Mouse (Mus musculus) forelimb bud, embryonic 11.5 days (tissue): ENCODE results near the gene Xndc1.
A peak's percentile ranks its signal among the peaks of the same experiment; 100 is the strongest.

ENCODE experiments used
- DNase-seq: peaks from one replicate; pipeline ENCODE4 v3.0.0-alpha.2; 2012; ENCODE audit warnings: low read depth, low spot score

The Xndc1 gene

GRCm38 (mm10) chr7:102081784-102082183 lies 16.5 kb downstream of the Xndc1 start:
- no peak for DNase-seq

GRCm38 (mm10) chr7:102082816-102083215 lies 17.5 kb downstream of the Xndc1 start, which contains the start of gene Trpc2:
Gene Trpc2 (plus strand): TSS chr7:102083116.
- DNase-seq: no peak

- no peak for DNase-seq
These were observed 18.9 kb downstream of the Xndc1 start for GRCm38 (mm10) chr7:102084041-102084696.

GRCm38 (mm10) chr7:102087336-102087735 lies 22.0 kb downstream of the Xndc1 start:
- DNase-seq: no peak

GRCm38 (mm10) chr7:102099760-102100661 lies 34.7 kb downstream of the Xndc1 start:
- peak; percentile 75 for DNase-seq

GRCm38 (mm10) chr7:102100868-102101267 lies 35.6 kb downstream of the Xndc1 start:
- DNase-seq: no peak

GRCm38 (mm10) chr7:102101487-102101886 lies 36.2 kb downstream of the Xndc1 start, which contains the start of gene Art1:
Gene Art1 (plus strand): TSS chr7:102101743.
- no peak for DNase-seq

GRCm38 (mm10) chr7:102102241-102102640 lies 36.9 kb downstream of the Xndc1 start:
- DNase-seq: no peak

- no peak for DNase-seq
These were observed 37.4 kb downstream of the Xndc1 start for GRCm38 (mm10) chr7:102102696-102103095.

- no peak for DNase-seq
These were observed 38.2 kb downstream of the Xndc1 start for GRCm38 (mm10) chr7:102103555-102103954.

- DNase-seq: no peak
These were observed 38.8 kb downstream of the Xndc1 start for GRCm38 (mm10) chr7:102104126-102104525.

GRCm38 (mm10) chr7:102106700-102107141 lies 41.4 kb downstream of the Xndc1 start:
- no peak for DNase-seq

GRCm38 (mm10) chr7:102108206-102108605 lies 42.9 kb downstream of the Xndc1 start:
- DNase-seq: no peak

- DNase-seq: no peak
These were observed 43.9 kb downstream of the Xndc1 start, which contains the start of gene Art5 for GRCm38 (mm10) chr7:102109171-102109570. Gene Art5 (minus strand): TSS chr7:102109489.

- DNase-seq: no peak
These were observed 44.4 kb downstream of the Xndc1 start for GRCm38 (mm10) chr7:102109746-102110145.

- no peak for DNase-seq
These were observed 47.9 kb downstream of the Xndc1 start for GRCm38 (mm10) chr7:102113151-102113729.

GRCm38 (mm10) chr7:102116579-102117331 lies 51.4 kb downstream of the Xndc1 start, which contains the start of gene Chrna10:
Gene Chrna10 (minus strand): TSS chr7:102116828.
- DNase-seq: no peak

GRCm38 (mm10) chr7:102117382-102117781 lies 52.1 kb downstream of the Xndc1 start:
- no peak for DNase-seq

- DNase-seq: no peak
These were observed 55.0 kb downstream of the Xndc1 start for GRCm38 (mm10) chr7:102120326-102120725.

- no peak for DNase-seq
These were observed 67.1 kb downstream of the Xndc1 start for GRCm38 (mm10) chr7:102132395-102132794.
